Mouse (Mus musculus): ENCODE data around the gene Tymp.

The Tymp gene

DNA sequence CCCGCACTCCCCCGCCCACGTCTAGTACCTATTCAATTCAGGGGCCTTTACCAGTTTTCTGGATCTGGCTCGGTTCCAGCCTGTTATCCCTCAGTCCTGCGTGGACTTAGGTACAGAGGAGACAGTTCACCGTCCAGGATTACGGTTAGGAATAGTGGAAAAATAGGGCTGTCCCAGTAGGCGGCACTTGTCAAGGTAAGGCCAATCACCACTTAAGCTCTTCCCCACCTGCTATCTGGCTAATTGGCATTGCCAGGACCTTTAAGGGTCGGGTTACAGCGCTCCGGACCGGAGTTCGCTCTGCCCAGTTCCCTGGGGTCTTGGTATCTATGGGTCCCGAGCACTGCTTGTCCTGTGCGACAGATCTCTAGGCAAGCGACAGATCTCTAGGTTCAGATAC, at the start of gene Tymp:
Gene Tymp (minus strand): TSS at position 83 of the 400 bp plus-strand sequence.
- no peak for DNase-seq

DNA sequence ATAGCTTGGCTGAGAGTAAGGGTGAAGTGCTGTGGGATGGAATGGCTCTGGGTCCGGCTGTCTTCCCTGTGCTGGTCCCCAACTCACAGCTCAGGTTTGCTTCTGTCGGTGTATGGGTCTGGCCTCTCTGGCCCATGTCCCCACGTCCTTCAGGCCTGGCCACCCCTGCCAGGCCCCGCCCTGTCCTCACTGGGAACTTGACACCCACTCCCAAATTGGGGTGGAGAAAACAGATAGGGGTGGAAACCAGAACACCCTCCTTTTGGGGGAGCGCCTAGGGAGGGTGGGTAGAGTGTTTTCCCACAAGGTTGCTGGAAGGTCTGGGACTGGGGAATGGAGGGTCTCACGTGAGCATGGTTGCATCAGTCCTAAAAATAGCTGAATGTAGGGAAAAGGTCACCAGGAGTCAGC, 48.9 kb upstream of the Tymp start, which contains the start of gene Cpt1b:
Gene Cpt1b (minus strand): TSS at position 153 of the 411 bp plus-strand sequence.
- no peak for DNase-seq

DNA sequence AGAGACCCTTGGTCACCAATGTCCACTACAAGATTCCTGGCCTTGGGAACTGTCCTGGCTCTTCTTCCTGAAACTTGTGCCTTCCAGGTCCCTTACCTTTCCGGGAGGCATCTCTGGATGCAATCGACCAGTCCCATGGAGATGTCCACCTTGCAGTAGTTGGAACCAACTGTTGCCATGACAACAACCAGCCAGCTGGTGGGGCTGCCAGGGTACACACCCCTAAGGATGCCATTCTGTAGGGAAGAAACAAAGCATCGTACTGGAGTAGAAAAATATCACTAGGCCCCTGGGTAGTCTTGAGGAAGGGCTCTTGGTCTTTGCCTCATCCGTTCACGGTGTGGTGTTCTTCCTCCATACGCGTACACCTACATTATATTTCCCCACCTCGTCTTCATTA, 47.8 kb upstream of the Tymp start:
- DNase-seq: no peak

DNA sequence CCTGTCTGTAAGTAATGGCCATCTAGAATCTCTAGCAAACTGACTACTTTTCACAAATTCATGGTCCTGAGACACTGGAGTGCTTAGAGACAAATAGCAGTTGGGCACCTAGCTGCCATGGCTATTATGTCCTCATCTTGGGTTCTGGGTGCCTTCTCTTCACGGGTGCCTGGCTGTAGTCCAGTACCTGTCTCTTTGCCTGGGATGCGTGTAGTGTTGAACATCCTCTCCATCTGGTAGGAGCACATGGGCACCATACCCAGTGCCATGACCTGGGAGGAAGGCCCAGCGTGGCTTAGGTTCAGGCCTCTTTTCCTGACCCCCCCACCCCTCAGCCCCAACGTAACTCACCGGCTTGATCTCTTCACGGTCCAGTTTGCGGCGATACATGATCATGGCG, 45.1 kb upstream of the Tymp start:
- DNase-seq: no peak

DNA sequence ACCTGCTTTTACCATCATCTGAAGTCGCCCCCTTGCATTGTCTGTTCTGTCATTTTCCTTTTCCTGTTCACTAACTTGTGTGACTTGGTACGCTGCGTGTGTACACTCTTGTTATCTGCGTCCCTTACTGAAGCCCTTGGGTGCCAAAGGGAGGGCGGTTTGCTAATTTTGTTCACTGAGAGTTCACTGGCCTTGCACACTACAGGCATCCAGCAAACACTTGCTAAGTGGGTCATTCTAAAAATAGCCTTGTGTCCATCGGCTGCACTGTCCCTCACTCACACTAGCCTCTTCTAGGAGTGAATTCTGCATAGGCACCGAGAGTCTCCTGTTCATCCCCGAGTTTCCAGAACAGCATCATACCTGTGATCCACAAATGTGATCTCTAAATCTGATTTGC, 38.4 kb upstream of the Tymp start:
- DNase-seq: no peak

DNA sequence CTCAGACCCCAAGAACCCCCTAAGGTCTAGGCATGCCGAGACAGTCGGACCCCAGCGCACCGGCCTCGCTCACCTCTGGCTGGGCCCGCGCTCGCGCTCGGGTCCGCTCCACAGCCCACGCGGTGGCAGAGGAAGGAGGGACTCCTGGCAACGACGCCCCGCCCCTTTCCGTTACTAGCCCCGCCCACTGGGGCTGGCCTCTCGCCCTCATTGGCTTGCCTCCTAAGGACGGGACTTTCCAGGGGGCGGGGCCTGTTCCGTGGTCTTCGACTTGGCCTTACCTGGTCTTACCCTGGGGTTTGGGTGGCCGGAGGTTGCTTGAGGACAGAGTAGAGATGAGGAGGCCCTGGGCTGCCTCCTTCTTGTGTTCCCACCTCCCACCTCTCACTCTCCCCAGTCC, 33.3 kb upstream of the Tymp start, which contains the start of gene Syce3:
Gene Syce3 (minus strand): TSS at position 386 of the 400 bp plus-strand sequence.
- no peak for DNase-seq

DNA sequence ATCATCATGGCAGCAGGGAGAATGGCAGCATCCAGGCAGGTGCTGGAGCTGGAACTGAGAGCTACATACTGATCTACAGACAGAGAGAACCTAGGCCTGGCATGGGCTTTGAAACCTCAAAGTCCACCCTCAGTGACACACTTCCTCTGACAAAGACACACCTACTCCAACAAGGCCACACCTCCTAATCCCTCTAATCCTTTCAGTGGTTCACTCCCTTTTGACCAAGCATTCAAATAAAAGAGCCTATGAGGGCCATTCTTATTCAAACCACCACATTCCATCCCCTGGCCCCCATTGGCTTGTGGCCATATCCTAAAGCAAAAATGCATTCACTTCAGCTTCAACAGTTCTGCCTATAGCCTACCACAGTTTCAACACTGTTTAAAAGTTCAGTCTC, 29.9 kb upstream of the Tymp start:
- DNase-seq: no peak

DNA sequence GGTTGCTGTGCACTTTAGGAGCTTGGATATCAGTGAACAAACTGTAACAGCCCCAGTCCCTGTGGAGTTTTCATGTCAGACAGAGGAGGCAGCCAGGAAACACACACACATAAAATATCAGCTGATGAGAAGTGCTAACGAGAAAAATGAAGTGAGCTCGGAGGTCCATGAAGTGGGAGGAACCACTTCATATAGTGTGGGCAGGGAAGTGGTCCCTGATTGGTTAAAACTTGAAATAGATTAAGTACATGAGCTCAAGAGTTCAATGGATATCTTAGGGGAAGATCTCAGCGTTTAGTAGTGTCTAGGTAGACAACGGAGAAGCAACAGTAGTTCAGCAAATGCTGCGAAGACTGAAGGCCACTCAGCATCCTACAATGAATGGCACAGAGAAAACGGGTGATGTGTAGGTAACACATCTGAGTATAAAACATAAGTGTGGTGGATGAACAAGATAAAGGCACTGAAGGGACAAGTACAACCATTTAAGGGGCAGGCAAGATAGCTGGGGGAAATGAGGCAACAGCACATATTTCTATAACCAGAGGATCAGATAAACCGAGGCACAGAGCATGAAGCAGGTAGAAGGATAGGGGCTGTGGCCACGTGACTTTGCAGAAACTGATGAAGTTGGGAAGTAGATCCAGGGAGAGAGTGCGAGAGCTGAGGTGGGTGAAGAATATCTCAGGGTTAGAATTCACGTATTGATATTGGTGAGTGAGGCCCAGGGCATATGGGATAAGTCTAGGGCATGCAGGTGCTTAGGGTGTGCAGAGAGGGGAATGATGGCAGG, 28.2 kb upstream of the Tymp start:
- DNase-seq: no peak

DNA sequence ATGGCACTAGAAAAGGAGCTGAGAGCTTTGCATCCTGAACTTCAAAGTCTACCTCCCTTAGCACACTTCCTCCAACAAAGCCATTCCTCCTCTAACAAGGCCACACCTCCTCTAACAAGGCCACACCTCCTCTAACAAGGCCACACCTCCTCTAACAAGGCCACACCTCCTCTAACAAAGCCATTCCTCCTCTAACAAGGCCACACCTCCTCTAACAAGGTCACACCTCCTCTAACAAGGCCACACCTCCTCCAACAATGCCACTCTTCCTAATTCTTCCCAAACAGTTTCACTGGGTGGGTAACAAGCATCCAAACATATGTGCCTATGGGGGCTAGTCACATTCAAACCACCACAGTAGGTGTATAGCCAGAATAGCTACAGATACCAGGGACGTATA, 25.6 kb upstream of the Tymp start:
- no peak for DNase-seq

DNA sequence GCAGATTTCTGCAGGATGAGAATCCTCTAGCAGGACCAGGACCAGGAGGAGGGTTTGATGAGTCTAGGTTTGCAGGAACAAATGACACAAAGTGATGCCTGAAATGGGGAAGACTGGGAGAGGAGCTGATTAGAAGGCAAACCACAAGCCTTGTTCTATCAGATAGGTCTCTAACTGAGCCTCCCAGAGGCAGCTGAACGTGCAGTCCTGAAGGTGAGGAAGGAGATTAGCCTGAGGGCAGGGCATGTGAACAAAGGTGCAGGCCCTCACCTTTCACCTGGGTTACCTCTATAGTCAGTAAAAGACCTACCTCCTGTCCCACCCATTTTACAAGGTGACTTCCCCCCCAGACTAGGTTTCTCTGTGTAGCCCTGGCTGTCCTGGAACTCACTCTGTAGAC, 22.9 kb upstream of the Tymp start:
- no peak for DNase-seq

DNA sequence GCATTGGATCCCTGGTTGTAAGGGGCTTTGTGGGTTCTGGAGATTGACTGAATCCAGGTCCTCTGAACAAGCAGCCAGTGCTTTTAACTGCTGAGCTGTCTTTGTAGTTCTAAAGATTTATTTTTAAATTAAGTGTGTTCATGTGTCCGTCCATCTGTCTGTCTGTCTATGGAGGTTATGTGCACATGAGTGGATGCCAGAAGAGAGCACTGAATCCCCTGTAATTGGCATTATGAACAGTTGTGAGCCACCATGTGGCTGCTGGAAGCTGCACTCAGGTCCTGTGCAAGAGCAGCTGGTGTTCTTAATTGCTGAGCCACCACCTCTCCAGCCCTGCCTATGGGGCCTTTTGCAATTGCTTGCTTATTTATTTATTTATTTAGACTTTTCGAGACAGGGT, 21.3 kb upstream of the Tymp start:
- no peak for DNase-seq

DNA sequence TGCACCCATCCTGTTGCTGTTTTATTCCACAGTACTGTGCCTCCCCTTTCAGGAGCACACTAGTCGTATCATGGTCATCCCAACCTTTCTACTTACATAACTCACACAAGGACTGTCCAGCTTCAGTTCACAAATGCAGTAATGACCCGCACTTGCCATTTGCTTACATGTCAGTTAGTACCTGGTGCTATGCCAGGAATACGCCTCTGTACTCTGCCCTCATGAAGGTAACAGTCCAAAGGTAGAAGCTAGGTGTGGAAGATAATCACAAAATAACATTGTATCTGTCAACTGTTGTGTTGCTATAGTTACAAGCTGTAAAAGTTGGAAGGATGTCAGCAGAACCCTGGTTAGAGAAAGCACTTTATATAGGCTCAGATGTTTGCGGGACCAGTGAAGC, 20.0 kb upstream of the Tymp start:
- DNase-seq: no peak

DNA sequence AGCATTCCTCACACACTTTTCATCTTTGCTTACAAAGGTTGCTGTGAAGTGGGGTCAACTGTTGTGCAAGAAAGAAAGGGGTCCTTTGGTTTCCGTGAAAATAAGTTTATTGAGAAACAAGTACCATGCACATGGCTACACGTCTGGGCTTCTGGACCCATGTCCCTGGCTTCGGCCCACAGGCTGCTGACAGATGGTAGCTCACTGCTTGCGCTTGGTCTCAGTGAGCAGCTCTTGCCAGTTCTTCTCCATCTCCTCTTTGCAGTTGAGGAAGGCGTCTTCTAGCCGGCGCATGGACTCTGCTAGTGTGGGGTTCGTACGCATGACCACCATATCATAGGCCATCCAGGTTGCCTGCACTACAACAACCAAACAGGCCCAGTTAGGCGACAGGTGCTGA, 13.2 kb upstream of the Tymp start:
- DNase-seq: no peak

DNA sequence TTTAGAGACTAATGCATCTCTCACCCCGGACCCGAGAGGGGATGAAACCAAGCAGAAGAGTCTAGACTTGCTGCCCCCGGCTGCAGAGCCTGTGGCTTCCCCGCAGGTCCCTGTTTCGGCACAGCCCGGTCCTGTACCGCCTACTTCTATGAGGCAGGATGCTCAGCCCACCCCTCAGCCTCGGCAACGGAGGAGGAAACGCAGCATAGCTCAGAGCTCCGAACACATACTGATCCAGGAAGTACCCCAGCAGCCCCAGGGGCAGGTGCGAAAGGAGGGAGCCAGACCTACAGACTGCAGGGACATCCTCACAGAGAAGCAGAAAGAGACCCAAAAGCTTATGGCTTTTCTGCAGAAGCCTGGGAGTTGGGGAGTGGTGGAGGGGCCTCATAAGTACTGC, 10.3 kb upstream of the Tymp start:
- DNase-seq: no peak

DNA sequence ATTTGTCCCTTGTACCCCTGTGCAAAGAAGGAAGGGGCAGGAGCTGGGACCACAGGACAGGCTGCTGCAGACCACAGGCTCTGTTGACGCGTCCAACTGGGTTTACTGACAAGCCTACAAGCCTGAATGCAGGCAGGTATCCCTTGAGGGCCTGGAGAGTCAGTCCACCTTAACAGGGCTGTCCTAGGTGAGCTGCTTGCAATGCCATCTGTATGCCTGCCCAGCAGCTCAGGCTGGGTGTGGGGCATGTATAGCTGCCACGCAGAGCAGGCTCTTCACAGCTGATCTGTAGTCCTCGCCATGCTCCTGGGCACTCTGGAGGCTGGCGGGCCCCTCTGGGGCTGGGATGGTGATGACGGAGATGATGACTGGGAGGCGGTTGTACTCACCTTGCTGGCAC, 7.8 kb upstream of the Tymp start, which contains the start of gene Klhdc7b:
Gene Klhdc7b (plus strand): TSS at position 301 of the 400 bp plus-strand sequence.
- DNase-seq: no peak

DNA sequence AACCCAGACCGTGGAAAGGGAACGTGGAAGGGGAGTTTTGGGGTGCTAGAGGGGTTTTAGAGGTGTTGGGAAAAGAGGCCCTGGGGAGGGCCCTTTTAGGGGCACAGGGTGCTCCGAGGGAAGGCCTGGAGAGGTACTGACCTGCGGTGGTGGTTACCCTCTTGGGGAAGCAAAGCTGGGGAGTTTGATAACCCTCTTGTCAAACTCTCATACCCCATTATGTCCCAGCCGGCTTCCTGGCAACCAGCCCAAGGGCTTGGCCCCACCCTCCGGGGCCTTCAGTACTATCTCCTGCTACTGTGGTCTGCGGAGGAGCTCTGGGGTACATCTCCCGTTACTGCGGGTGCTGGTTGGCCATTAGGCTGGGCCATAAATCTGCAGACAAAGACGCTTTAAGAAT, 2.6 kb upstream of the Tymp start:
- no peak for DNase-seq

DNA sequence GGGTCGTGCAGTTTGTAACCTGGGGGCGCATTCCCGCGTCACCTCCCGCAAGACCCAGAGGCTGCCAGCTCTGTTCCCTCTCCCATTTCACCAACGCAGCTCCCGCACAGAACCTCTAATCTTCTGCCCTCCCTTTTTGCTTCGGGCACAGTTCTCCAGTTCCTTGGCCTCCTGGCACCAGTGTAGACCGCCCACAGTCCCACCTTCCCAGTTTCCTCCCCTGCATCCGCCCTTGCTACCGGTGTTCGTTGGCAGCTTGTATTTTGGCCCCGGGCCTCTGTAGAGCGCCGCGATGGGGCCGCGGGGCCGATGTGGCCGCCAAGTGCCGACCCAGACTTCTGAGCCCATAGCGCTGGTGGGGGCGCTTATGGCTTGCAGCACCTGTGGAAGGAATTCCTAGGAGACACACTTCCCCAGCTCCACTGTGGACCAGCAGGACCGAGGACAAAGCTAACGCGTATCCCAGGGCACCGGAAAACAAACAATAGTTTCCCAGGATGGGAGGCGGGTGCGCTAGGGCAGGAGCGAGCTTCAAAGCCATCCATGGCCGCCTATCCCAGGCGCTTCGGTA, 2.1 kb upstream of the Tymp start, which contains the start of gene Odf3b:
Gene Odf3b (minus strand): TSS at position 452 of the 571 bp plus-strand sequence.
- no peak for DNase-seq

DNA sequence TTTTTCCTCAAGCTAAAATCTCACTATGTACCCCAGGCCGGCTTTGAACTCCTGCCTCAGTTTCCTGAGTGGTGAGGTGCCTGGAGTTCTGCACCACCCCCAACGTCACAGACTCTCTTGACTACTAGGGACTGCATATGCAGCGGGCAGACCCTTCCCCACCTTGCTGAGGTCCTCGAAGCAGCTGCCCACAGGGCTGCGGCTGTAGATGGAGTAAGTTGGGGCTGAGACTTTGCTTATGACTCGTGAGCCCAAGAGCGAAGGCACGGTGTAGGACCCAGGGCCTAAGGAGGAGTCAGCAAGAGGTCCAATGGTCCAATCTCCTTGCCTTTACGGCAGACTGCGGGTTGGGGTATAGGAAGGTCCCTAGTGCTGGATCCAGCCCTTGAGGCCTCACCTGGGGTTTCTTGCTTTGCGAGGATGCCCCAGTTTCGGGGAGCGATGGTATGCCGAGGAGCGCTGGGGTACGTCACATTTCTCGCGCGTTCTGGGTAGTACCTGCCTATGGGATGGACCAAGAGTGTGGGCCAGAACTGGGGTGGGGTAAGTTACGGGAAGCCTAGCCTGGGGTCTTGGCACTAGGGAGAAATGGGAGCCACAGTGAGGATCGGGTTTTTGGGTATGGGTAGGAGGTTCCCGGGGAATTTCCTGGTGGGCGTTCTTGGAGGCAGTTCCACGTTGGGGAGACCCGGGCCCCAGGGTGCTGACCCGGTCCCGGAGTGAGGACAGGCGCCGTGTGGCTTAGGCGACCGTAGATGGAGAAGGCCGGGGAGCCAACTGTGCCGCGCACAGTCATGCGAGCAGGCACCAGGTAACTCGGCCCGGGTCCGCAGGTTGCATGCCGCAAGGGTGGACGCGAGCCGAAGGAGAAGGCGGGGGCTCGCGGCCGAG, 1.3 kb upstream of the Tymp start:
- DNase-seq: no peak

DNA sequence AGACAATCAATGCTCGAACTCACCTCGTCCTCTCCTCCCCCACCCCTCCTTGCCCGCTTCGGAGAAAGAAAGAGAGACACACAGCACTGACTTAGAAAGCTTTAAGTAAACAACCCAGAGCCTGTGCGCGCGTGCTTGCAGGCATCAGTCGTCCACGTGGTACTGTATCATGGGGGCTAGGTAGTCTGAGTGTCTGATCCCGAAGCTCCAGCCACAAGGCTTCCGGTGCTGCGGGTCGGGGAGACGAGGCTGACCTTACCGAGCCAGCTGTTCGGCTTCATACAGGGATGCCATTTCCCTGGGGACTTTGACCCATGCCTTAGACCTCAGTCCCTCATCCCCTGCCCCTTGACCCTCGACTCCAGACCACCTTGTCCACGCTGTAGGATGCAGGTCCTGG, 523 bp upstream of the Tymp start:
- no peak for DNase-seq

DNA sequence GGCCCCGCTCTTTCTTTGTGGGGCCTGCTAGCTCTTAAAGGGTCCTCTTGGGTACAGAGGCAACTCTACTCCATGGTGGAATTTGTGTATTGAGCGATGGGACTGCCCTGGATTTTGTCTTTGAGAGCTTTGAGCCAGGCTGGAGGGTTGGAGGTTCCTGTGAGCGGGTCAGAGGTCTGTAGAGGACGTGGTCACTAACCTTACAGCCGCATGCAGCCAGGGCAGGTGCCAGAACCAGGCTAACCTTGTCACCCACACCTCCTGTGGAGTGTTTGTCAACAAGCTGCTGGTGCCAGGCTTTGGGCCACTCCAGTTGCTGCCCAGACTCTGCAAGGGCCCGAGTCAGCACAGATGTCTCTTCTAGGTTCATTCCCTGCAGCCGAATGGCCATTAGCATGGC, 799 bp downstream of the Tymp start:
- DNase-seq: no peak

DNA sequence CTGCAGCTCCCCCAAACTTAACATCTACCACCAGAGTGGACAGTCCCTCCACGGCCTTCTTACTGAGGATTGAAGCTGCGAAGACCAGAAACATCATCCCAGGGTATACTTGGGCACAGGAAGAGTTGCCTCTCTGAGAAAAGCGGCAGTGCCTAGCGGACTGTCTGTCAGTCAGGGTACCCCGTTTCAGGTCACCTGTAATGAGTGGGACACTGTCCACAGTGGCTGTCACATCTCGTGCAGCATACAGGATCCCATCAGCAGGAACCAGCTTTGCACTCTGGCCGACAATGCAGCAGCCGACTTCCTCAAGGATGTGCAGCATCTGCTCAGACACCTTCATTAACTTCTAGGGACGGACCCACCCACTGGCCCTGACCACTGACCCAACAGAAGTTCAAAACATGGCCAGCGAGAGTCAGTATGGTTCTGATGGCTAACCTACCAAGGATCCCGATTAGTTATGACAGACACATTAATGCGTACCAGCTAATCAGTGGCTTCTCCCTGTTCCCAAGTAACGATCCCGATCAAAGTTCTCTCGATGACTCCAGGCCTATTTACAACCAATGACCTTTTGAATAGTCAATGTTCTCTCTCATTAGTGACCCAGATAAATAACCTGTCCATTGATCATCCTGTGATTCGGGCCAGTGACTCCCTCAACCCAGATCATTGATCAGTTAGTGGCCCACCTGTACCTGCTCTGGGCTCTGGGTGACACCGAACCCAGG, 1.9 kb downstream of the Tymp start:
- DNase-seq: no peak

DNA sequence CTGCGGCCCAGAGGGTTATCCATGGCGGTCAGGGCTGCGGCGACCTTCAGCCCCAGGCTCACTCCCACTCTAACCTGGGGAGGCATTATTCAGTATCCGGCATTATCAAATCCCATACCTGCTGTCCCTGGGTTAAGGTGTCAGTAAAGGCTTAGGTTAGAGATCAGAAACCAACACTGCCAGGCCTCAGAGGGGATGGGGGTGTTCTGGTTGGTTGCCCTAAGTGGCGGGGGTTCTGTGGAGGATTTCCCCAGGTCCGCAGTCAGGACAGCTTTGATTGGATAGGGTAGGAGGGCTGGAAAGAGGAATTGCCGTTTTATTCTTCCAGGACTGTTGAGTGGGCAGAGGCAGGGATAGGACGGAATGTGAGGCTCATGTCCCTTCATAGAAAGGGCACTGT, 2.5 kb downstream of the Tymp start:
- no peak for DNase-seq

DNA sequence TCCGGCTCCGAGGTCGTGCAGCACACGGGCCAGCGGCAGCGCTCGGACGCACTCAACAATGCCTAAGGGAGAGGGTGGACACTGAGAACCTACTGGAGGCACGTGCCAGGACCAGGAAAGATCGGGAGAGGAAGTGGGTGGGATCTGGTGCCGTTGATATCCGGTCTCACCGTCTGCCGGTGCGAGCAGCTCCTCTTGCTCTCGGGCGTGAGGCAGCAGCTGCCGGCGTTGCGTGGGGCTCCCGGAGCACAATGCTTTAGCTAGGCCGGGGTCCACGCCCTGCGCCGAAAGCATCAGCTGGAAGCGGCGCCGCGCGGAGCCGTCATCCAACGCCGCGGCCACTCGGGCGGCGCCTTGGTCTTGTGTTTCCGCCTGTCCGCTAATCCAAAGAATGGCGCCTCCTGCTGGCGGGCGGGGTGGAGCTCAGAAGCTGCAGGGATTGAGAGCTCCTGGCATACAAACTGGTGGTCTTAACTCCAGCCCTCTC, 3.0 kb downstream of the Tymp start, which contains the start of gene Sco2:
Gene Sco2 (minus strand): TSS at position 85 of the 487 bp plus-strand sequence.
- DNase-seq: peak; percentile 97 to 98

Measured in B cell, adult 2 months (primary cell).